Mouse (Mus musculus): ENCODE data around the gene Esrrg.

The Esrrg gene

DNA sequence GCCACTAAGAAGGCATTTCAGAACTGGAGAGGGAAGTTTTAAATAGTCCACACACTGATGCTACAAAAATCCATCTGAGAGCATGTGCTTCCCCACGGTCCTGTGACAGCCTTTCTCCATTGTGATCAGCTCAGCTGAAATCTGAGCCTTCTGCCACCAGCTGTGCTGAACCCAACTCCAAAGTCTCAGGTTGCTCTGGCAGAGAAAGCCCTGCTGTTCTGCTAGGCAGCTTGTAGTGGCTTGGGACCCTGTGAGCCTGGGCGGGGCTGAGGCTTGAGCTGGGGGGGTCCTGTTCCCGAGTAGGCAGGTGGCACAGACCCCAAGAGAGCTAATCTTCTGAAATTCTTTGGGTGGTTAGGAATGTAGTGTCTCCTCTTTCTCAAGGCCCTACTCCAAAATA lies 299.3 kb downstream of the Esrrg start:
- no peak for DNase-seq (ENCODE audit: low read depth)

DNA sequence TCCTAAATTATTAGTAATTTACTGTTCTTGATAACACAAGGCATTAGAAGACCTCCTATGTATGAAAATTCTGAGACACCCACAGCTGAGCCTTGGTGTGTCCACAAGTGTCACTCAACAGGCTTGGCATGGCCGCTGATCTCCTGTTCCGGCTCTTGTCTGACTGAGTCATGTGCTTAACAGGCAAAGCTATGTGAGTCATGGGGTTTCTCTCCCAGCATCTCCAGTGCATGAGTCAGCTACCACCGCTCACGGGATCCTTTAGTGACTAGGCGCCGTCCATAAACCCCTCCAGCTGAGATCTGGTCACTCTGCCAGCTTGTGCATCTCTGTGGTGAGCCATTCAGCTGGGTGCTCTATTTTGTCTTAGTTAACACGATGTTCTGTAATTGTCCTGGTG lies 302.1 kb downstream of the Esrrg start:
- DNase-seq (ENCODE audit: low read depth) = no peak

DNA sequence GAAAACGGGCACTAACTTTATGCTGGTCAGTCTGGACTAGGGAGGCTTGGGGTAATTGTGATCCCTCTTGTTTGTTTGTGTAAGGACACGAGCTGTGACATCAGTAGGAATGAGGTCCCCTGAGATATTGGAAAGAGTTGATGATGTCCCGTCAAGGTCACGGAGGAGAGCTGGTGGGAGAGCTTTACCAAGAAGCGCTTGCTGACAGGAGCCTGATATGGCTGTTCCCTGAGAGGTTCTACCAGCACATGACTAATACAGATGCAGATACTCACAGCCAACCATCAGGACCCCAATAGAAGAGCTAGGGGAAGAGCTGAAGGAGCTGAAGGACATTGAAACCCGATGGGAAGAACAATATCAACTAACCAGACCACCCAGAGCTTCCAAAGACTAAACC lies 302.6 kb downstream of the Esrrg start:
- no peak for DNase-seq (ENCODE audit: low read depth)

DNA sequence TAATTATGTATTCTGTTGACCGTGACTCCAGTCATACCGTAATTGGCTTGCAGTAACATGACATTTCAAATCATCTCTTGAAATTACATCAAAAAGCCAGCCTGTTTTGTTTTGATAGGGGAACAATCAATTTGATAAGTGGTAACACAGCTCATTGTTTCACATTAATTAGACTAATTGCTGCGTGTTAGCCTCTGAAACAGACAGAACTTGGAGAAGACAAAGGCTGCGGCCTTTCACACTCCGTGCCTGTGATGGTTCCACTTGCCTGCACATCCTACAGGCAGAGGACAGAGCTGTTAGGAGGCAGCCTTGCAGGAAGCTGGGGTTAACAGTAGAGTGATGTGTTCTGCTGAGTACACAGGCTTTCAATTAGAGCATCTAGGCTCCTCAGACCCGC lies 309.7 kb downstream of the Esrrg start:
- no peak for DNase-seq (ENCODE audit: low read depth)

DNA sequence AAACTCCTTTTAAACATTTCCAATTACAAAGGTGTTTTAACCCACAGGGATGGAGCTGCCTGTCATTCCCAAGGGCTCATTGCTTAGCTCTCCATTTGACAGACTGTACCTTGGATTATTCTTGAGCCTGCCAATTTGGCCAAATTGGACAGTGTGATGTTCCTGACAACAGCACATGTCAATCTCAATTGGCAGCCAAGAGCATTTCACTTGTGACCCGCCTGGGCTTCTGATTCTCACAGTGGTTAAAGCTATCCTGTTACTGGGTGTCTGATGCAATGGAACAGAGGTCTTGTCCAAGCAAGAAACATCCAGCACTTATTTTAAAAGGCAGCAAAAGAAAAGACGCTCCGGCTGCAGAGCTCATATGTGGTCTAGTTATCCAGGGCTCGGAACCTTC lies 310.3 kb downstream of the Esrrg start:
- DNase-seq (ENCODE audit: low read depth) = no peak

DNA sequence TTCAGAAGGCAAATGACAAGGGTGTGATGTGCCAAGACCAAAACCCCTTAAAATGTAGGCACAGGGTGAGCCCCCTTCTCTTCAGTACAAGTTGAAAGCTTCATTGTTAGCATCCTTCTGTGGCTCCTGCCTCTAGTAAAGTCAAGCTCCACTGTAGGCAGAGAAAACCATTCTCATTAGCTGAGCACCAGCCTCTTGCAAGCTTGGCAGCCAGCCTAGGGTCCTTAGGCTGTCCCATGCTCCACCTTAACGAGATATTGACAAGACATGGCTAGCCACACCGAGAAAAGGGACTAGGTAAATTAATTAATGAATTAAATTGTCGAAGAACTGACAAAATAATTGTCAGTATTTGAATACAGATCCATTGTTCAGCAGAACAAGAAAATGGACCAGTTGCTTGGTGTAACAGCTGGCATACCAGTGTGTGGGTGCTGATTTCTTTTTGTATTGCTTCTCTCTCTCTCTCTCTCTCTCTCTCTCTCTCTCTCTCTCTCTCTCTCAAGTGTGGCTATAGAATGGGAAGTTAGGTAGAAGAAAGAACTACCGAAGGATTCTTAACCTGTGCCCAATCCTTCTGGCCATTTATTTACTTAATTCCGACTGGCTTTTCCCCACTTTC lies 311.7 kb downstream of the Esrrg start:
- no peak for DNase-seq (ENCODE audit: low read depth)

DNA sequence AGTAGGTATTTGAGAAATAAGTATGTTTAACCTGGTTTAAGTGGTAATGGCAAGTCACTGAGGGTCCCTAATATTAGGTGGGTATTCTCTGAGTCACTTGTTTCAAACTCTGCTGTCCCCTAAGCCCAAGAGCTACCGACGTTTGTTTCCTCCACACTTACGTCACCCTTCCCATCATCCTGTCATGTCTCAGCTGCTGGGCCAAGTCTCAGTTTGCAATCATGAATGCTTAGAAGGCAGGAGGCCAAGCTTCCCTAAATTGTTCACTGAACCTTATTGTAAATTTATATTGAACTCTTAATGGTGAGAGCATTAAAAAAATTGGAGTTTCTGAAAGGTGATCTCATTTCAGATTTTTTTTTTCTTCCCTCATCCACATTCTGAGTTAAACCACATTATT lies 322.6 kb downstream of the Esrrg start:
- no peak for DNase-seq (ENCODE audit: low read depth)

DNA sequence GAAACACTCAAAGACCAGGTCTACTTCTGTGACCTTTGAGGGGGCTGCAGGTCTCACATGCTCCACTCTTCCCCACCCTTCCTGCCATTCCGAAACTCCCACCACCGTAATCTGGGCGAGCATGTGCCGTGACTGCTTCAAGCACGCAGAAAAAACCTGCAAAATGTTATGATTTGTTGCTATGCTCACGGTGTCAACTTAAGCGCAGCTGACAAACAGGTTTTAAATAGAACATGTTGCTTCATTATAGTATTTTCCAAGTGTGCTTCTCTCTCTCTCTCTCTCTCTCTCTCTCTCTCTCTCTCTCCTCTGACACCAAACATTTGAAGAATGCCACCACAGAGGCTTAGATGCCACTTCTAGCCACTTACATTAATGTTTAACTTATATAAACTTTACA lies 330.1 kb downstream of the Esrrg start:
- no peak for DNase-seq (ENCODE audit: low read depth)

DNA sequence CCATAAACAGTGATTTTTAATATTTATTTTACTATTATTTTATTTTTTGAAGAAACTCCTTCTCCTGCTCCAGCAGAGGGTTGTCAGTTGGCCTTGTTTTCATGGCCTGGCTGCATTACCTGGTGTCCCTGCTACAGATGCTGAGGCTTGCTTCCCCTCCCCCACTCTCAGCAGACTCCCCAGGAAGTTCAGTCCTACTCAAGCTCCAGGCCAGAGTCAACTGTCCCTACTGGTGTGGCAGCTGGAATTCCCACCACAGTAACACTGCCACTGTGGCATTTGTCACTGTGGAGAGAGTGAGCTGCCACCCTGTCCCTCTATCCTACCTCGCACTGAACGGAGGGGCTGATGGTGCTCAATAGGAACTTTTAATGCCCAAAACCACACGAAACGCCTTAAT lies 330.5 kb downstream of the Esrrg start:
- DNase-seq (ENCODE audit: low read depth) = no peak

DNA sequence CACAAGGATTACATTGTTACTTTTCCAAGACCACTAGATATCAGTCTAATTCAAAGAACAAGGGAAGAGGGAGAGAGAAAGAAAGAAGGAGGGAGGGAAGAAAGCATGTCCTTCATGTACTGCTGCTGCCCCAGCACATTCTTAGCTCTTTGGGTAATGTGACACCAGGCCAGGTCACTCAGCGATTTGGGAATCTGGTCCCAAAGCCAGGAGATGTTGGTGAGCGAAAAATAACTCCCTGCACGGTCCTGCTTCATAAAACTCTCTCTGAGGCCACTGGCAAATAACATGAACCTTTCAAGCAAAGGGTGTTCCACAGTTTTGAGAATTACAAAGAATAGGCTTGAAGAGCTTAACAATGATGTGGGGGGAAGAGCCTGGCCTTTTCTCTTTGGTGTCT lies 342.9 kb downstream of the Esrrg start:
- DNase-seq (ENCODE audit: low read depth) = no peak

DNA sequence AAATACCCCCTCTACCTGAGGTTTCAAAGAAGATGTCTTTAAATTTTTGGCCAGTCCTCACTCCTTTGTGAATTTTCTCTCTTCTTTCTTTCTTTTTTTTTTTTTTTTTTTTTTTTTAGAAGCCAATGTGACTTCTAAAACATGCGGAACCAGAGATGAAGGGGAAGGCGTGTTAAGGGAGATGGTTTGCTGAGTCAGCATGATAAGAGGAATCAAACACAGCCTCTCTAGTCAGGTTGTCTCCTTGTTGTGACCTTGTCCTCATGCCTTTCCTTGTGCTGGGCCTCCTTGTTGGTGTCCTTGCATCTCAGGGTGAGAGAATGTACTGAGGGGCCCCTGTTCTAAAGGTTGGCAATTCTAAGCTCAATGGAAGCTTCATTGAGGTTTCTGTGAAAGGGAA lies 348.1 kb downstream of the Esrrg start:
- DNase-seq (ENCODE audit: low read depth) = no peak

DNA sequence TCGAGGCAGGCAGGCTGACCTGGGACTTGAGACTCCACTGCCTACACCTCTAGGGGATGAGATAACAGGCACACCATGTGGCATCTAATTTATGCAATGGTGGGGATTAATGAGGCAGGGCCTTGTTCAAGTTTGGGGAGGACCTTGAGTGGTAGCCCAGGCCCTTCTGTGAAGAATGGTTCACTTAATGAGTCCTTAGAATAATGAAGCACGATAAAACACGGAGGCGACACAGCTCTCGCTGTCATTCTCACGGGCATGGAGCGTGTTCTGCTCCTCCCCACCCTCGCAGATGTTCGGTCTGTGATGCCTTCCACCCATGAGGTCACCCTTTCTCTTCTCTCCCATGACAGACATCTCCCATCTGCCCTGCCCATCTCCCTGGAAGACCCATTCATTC lies 350.6 kb downstream of the Esrrg start:
- no peak for DNase-seq (ENCODE audit: low read depth)

DNA sequence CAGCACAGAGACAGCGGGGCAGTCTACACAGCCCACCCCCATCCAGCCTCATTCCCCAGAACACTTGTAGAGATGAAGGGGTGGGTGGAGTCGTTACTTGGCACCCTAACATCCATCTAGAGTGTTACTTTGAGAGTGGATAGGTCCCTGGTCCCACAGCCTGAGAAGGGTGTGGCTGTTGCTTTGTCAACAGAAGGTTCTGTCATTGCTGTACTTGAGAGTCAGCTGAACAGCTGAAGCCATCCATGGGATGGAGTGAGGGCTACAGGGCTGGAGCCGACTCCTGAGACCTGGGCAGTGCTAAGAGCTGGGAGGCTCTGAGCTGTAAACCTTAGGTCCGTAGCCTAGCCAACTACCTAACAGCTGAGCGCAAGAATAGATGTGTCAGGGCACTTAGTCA lies 352.9 kb downstream of the Esrrg start:
- no peak for DNase-seq (ENCODE audit: low read depth)

DNA sequence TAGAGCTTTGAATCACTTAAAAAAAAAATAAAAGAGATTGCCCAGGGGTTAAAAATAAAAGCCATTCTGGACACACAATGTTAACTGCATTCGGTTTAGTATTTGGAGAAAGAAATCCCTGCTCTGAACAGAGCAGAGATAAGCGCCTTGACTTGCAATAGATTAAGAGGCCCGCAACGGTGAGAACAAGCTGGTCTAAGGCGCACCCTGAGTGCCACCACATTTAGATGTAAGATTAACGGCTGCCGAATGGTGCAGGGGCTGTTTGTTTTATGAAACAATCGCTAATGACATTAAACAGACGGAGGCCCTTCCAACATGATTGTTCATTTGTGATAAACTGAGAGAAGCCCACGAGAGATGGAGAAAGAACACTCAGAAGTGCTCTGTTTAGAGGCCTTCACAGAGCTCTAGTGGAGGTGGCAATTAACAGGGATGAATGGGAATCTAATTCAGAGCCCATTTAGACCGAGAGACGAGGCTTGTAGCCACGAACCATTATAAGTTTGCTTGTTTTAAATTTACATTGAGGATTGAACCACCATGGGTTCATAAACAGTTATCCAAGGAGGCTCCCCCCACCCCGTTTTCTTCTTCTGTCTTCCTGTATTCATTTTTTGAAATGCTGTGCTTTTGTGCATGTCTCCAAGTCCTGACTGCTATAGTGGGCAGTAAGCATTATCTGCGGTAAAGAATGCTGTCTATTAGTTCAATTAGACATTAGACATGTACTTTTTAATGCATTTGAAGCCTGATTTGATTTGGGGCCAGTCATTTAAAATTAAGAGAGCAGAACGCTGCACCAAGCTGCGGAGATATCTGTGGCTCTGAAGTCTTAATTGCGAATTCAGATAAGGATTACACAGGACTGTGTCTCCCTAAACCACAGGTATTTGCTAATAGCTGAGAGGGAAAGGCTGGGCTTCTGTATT lies 356.5 kb downstream of the Esrrg start:
- no peak for DNase-seq (ENCODE audit: low read depth)

DNA sequence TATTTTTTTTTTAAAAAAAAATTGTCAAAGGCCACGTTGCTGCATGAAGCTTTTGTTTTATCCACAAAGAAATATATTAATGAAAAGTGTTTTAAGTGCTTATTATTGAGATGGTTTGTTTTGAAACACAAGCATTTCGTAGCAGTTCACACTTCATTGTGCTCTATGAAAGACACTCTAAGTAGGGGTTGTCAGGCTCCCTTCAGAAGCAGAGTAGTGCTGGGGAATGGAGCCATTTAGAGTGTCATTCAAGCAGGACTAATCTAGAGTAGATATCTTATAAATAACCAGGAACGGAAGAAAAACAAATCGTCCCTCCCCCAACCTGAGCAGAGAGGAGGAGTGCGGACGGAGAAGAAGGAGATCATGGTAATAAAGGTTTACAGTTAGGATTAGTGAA lies 357.3 kb downstream of the Esrrg start:
- DNase-seq (ENCODE audit: low read depth) = no peak

DNA sequence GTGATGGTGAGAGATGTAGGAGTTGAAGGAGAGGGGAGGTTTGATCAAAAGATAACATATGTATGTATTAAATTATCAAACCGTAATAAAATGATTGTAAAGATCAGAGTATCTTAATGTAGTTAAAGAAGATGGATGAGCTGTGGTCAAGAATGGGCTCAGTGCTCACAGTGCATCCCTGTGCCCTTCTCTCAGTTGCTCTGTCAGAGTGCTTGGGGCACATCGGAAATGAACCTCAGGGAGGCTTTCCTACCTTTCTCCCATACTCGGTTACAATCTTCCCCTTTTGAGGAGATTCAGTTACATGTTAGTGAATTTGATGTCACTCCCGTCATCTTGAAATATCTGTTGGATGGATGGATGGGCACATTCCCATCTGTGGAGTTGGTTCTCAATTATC lies 359.8 kb downstream of the Esrrg start:
- DNase-seq (ENCODE audit: low read depth) = no peak

DNA sequence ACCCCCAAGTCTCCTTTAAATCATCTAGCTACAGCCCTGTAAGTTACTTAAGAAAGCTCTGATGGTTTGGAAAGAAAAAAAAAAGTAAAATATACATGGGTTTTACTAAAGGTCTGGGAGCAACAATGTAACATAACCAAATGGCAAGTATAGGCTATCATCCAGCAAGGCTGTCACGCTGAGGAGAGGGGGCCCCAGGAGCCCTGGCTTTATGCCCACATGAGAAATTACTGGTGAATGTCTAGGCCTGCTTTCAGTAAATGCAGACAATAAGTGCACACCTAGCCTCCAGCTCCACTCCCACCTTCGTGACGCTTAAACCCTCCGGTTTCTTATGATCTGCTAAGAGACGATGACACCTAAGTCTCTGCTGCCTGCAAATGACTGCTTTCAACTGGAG lies 360.9 kb downstream of the Esrrg start:
- no peak for DNase-seq (ENCODE audit: low read depth)

DNA sequence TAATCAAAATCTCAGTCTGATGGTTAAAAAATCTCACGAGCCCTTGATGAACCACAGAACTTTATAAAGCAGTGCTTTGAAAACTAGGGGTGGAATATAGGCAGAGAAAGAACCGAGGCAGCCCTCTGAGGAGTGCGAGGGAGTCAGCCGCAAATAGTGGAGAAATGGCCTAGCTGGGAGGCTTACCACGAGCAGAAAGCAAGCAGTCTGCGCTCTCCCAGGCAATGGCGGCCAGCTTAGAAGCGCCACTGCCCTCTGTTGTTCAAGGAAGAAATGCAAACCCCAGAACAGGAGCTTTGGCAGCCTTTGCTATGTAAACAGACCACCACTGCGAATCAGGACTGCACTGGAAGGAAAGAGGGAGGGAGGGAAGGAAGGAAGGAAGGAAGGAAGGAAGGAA lies 365.8 kb downstream of the Esrrg start:
- no peak for DNase-seq (ENCODE audit: low read depth)

DNA sequence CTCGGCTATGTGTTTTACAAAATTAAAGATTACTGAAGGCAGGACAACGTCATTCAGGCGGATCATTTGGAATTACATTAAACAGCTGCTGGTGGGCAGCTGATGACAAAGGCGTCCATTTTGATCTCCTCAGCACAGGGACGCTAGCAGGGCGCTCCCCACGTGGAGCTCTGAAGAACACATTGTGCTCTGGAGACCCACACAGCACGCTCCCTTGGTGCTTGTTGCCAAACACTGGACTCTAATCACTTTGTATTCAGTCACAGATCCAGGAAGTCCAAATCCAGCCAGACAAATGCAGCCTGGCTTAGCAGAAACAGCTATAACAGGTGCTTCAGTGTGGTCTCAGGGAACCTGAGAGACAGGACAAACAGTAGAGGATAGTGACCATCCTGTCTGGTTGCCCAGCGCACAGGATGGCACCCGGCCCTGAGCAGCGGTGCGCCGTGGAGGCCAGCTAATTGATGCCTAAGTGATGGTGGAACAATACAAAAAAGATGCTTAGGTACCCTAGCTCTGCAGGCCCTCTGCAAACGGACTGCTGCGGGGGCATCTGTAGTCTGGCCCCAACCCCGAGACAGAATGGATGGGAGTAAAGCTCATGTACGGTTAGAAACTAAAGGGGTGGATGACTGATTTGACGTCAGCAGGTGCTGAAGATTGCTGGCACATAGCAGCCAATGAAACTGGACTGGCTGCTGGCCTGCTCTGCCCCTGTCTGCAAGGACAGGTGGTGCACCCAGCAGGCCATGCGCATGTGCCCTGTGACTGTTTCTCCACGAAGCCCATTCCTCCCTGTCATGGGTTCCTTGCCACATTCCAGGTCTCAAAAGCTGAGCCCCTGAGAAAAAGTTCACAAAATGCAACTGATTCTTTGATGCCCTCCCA lies 367.1 kb downstream of the Esrrg start:
- DNase-seq (ENCODE audit: low read depth) = no peak

DNA sequence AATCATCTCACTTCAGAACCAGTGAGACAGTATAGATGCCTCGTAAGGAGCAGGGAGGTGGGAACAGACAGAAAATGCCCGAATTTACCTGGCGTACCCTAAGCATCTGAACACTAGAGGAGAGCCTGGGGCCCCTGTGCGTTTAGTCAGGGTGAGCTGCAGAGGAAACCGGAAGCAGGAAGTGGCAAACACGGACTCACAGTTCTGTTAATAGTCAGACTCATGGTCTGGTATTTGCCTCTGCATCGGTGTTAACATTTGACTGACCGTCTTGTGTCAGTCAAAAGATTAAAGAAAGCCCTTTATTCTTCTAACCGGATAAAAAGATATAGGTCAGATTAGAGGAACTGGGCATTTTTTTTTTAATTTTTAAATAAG lies 367.8 kb downstream of the Esrrg start:
- DNase-seq (ENCODE audit: low read depth) = no peak

DNA sequence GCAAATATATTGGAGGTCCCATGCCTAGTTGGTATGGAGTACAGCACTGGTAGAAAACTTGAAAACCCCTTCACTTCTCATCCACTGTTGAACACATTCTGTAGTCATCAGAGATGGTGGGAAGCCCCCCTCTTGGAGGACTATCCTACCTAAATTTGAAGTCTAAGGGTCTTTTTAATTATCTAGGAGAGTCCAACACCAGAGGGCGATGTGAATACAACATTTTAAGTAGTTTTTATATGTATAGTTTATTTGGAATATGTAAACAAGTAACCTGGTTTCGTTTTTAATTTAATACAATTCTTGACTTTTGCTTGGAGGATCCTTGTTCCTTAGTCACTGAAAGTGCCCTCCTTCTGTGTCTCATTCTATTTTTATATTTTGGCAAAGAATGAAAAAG lies 372.4 kb downstream of the Esrrg start:
- DNase-seq (ENCODE audit: low read depth) = no peak

DNA sequence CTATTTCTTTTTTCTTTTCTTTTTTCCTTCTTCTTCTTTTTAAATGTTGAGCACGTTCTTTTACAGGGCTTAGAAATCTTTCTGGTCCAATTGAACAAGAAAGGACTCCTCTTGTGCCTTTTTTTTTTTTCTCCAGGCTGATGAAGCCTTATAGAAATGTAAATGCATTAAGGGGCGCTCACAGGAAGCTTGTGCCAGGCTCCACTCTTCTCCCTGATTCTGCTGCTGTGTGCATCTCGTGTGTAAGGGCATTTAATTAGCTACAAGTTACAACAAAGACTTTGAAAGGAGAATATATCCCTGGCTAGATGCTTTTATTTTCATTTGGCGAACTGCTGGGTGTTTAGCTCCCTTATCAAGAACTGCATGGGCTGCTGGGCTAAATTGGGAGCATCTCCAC lies 374.6 kb downstream of the Esrrg start:
- no peak for DNase-seq (ENCODE audit: low read depth)

DNA sequence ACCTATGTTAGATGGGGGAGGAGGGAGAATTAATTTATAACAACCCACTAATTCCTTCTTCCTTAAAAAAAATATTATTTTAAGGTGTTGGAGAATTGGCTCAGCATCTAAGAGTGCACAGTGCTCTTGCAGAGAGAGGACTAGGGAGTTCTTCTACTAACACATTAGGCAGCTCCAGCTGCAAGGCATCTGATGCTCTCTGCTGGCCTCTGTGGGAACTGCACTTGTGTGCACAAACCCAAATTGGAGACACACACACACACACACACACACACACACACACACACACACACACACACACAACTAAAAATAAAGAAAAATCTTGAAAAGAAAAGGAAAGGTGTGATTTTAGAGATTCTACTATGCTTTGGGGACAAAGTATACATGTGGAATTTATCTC lies 381.6 kb downstream of the Esrrg start:
- no peak for DNase-seq (ENCODE audit: low read depth)

Measured in c-Kit-positive CD71-negative TER-119-negative erythroid progenitor cells, embryonic 14.5 days (primary cell).